Mouse (Mus musculus): ENCODE measurements around the gene Prkd1. TPM values are rescaled to one million over a fixed set of nuclear protein-coding genes. Genes with fewer than 3 reads are reported as not detected.
A peak's percentile ranks its signal among the peaks of the same experiment; 100 is the strongest.

Gene Prkd1
- polyA plus RNA-seq, 1 experiment from 2014 or later: 2.3 TPM

DNA sequence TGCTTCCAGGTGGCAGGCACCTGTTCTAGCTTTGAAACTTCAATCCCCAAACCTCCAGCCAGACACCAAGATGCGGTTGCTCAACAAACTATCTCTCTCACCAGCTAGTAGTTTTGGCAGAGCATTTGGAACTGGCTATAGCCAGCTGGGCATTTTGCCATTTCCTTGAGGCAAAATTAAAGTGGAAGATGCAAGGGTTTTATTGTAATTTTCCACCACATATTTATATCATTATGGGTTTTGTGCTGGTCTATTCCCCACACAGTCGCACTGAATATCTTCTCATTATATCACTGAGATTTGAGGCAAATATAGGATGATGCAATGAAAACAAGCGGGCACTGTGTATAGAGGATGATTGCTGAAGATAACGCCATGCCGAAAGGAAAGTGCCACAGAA is 102.5 kb downstream of the Prkd1 start:
- WGBS: 88% methylated on average over 5 of the region's 5 CpGs
- Histone ChIP-seq H3K9ac (no peak overlapping the region), H3K36me3 (replicated peaks) (no peaks in the 10 kb centered on the region), H3K27ac (no peak overlapping the region), H3K4me2 (no peak overlapping the region), H3K4me3 (no peak overlapping the region), H3K9me3 (no peaks in the 10 kb centered on the region), H3K4me1 (peaks cover 7% of the 10 kb centered on the region; the same call in 1 of the 2 replicates), H3K27me3 (replicated peaks) (no peaks in the 10 kb centered on the region)
- no peak for ATAC-seq (replicated peaks)

DNA sequence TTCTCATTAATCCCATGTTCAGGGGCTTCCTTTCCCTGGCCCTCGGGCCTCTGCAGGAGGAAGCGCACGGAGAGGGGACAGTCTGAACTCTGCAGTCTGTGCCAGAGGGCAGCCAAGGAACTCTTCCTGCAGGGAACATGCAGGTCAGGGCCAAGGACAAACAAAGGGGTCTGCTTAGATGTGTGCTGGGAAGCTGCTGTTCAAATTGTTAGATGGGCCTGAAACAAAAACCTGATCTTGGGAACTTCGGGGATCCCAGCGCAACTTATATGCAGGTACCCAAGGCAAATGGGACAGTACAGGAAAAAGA is 103.3 kb downstream of the Prkd1 start:
- WGBS: 47% methylated on average over 5 of the region's 5 CpGs
- no peaks in the 10 kb centered on the region for H3K36me3 ChIP-seq (replicated peaks)
- H3K4me3 ChIP-seq: no peak overlapping the region
- no peak overlapping the region for H3K9ac ChIP-seq
- H3K27ac ChIP-seq: no peak overlapping the region
- H3K4me1 ChIP-seq: peaks cover 7% of the 10 kb centered on the region; the same call in 1 of the 2 replicates
- ATAC-seq (replicated peaks): 0 out of 2 replicates have a peak, but pooled peaks have one; percentile 43
- H3K4me2 ChIP-seq: no peak overlapping the region
- H3K27me3 ChIP-seq (replicated peaks): no peaks in the 10 kb centered on the region
- H3K9me3 ChIP-seq: no peaks in the 10 kb centered on the region

DNA sequence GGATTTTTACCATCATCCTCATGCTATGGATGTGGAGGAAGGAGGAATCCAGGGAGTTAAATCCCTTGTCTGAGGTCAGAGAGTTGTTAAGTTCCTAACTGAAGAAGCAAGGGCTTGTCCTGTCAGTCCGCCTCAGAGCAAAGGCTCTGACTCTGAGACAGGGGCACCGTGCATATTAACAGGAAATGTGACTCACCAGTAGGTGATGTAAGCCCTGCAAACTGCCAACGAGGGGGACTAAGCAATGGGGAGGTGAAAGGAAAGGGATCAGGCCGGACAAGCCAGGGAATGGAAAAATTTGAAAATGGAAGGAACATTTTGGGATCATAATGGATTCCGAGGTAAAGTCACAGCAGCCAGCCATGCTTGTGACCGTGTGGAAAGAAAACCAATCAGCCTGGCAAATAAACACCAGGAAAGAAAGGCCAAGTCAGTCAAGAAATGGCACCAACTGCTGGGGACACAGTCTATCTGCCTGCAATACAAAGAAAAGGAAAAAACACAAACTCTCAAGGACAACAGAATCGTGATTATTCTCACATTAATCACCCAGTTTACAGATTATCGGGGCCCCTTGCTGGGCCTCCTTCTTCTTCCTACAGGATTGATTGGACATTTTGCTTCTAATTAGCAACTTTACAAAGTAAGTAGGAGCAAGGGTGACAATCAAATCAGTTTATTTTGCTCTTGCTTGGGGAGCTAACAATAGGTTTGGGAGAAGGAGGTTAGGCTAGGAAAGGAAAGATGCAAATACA is 103.9 kb downstream of the Prkd1 start:
- no peaks in the 10 kb centered on the region for H3K27me3 ChIP-seq (replicated peaks)
- H3K9ac ChIP-seq: no peak overlapping the region
- no peak for ATAC-seq (replicated peaks)
- no peak overlapping the region for H3K27ac ChIP-seq
- H3K4me1 ChIP-seq: peaks cover 7% of the 10 kb centered on the region; the same call in 1 of the 2 replicates
- no peak overlapping the region for H3K4me3 ChIP-seq
- WGBS: 42% methylated on average over 8 of the region's 8 CpGs
- H3K9me3 ChIP-seq: no peaks in the 10 kb centered on the region
- H3K36me3 ChIP-seq (replicated peaks): no peaks in the 10 kb centered on the region
- no peak overlapping the region for H3K4me2 ChIP-seq

DNA sequence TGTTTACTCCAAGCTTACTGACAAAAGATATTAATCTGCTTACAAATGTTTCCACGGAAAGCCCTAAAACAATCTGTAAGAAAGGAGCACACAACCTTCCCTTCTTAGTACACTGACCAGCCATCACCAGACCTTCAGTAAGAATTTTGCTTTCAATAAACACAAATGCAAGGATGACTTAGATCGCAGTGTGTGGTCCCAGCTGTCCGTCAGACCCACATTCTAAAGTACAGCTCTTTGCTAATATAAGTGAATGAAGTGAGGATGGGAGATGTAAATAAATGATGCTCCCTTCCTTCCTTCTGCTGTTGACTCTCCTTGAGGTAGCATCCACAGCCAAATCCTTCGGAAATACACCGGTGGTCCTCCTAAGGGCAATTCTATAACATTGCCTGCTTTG is 108.1 kb downstream of the Prkd1 start:
- ATAC-seq (replicated peaks): no peak
- H3K4me1 ChIP-seq: peaks cover 7% of the 10 kb centered on the region; the same call in 1 of the 2 replicates
- 81% methylated on average over 5 of the region's 5 CpGs for WGBS
- H3K27me3 ChIP-seq (replicated peaks): no peaks in the 10 kb centered on the region
- H3K9ac ChIP-seq: no peak overlapping the region
- no peaks in the 10 kb centered on the region for H3K9me3 ChIP-seq
- H3K4me3 ChIP-seq: no peak overlapping the region
- no peak overlapping the region for H3K27ac ChIP-seq
- H3K4me2 ChIP-seq: no peak overlapping the region
- no peaks in the 10 kb centered on the region for H3K36me3 ChIP-seq (replicated peaks)

DNA sequence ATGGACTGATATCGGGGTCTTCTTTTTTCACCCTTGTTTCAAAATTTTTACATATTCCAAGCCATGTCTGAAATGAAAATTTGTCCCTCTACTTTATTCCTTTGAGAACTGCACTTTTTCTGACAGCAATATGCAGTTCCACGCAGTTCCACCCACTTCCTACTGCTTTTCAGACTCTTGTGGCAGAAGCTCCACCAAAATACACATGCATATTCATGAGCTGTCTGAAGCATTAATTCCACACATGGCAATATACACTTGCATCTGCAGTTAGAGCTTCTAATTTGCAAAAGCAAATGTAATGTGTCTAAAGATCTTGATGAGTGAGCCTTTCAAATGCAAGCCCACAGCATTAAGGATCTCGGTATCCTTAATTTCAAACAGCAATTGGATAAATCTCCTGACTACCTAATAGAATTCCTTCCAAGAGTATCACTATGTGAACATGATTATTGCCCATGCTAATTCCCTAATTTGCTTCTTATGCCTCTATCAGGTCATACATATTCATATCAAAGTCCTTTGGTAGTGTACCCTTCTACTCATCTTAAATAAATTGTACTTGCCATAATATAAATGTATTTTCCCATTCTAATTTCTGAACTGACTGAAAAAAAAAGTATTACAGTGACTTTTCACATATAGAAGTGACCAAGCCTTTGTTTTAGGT is 110.5 kb downstream of the Prkd1 start:
- no peak overlapping the region for H3K4me3 ChIP-seq
- no peak overlapping the region for H3K9ac ChIP-seq
- H3K4me2 ChIP-seq: no peak overlapping the region
- peak; percentile 52; the same call in 1 of the 2 replicates for ATAC-seq (replicated peaks)
- 63% methylated on average over 3 of the region's 3 CpGs for WGBS
- no peaks in the 10 kb centered on the region for H3K36me3 ChIP-seq (replicated peaks)
- H3K4me1 ChIP-seq: no peaks in the 10 kb centered on the region
- H3K27ac ChIP-seq: no peak overlapping the region
- no peaks in the 10 kb centered on the region for H3K9me3 ChIP-seq
- no peaks in the 10 kb centered on the region for H3K27me3 ChIP-seq (replicated peaks)

DNA sequence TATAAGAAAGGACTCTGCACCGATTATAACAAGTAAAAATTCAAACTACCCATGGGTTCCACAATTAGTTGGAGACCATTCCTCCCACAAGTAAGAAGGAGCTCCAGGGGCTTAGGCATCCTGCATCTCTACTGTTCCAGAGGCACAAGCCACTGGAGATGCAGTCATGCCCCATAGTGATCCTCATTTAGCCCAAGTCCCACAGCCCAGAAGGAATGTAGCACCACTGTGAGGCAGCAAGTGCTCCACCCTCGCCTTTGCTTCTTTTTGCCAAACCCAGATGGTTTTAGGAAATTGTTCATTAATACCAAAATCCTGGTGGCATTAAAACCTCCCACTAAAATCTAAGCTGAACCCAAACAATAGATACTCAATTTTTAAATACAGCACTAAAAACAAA is 111.1 kb downstream of the Prkd1 start:
- 89% methylated on average over 2 of the region's 2 CpGs for WGBS
- Histone ChIP-seq H3K9ac (no peak overlapping the region), H3K4me1 (no peaks in the 10 kb centered on the region), H3K4me2 (no peak overlapping the region), H3K36me3 (replicated peaks) (no peaks in the 10 kb centered on the region), H3K27me3 (replicated peaks) (no peaks in the 10 kb centered on the region), H3K9me3 (no peaks in the 10 kb centered on the region), H3K4me3 (no peak overlapping the region), H3K27ac (no peak overlapping the region)
- no peak for ATAC-seq (replicated peaks)

DNA sequence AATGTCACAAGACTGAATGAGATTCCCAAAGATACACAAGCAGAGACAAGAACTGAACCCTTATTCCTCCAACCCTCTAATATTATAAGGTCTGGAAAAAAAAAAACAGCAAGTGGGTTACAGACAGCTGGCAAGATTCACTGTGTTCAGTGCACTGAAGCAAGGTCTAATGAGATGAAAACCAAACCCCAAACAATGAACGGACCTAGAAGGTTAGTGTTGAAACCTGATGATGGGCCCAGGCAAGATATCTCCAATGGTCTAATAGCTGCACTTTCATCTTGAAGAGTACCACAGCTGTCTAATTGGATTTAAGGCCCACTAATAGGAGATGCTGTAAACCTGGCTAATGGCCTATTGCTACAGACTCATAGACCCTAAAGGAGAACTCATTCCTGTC is 111.9 kb downstream of the Prkd1 start:
- no peak overlapping the region for H3K9ac ChIP-seq
- no peaks in the 10 kb centered on the region for H3K36me3 ChIP-seq (replicated peaks)
- ATAC-seq (replicated peaks): no peak
- 57% methylated on average over 1 of the region's 1 CpGs for WGBS
- no peak overlapping the region for H3K4me3 ChIP-seq
- H3K4me2 ChIP-seq: no peak overlapping the region
- no peaks in the 10 kb centered on the region for H3K9me3 ChIP-seq
- no peak overlapping the region for H3K27ac ChIP-seq
- H3K4me1 ChIP-seq: no peaks in the 10 kb centered on the region
- H3K27me3 ChIP-seq (replicated peaks): no peaks in the 10 kb centered on the region

DNA sequence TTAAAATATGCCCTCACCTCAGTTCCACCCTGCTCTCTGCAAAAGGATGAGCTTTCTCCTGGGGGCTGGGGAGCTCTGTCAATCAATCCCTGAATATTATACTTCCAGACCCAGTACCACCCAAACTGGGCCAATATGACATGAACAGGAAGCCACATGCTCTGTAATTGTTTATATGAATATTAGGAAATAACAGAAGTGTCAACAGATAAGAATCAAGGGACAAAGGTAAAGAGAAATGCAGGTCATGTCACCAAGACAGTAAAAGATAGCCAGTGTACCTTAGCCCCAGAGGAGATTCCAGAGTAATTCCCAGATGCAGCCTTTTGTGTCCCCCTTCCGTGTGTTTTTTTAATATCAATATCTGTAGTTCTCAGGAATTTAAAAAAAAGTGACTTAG is 120.3 kb downstream of the Prkd1 start:
- H3K9me3 ChIP-seq: no peaks in the 10 kb centered on the region
- H3K4me2 ChIP-seq: no peak overlapping the region
- no peak for ATAC-seq (replicated peaks)
- WGBS: 79% methylated on average over 1 of the region's 1 CpGs
- no peak overlapping the region for H3K9ac ChIP-seq
- no peak overlapping the region for H3K4me3 ChIP-seq
- H3K27me3 ChIP-seq (replicated peaks): no peaks in the 10 kb centered on the region
- H3K36me3 ChIP-seq (replicated peaks): no peaks in the 10 kb centered on the region
- no peak overlapping the region for H3K27ac ChIP-seq
- H3K4me1 ChIP-seq: no peaks in the 10 kb centered on the region

DNA sequence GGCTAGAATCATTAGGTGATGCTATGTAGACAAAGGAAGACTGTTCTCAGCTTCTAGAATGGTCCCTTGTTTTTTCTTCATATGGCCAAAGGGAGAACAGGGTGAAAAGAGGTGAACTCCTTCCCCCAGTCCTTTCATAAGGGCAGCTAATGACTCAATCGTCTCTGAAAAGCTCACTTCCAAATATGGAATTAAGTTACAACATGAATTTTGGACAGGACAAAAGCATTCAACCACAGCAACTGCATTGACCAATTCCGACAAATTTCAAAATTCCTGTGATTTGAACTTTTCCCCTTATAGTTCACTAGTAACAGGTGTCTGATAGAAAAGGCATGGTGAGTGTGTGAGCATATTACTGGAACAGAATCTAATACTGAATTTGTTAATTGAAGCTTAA is 124.8 kb downstream of the Prkd1 start:
- Histone ChIP-seq H3K4me2 (no peak overlapping the region), H3K36me3 (replicated peaks) (no peaks in the 10 kb centered on the region), H3K27ac (no peak overlapping the region), H3K4me3 (no peak overlapping the region), H3K27me3 (replicated peaks) (no peaks in the 10 kb centered on the region), H3K4me1 (no peaks in the 10 kb centered on the region), H3K9me3 (no peaks in the 10 kb centered on the region), H3K9ac (no peak overlapping the region)
- ATAC-seq (replicated peaks): no peak
- 86% methylated on average over 2 of the region's 2 CpGs for WGBS

DNA sequence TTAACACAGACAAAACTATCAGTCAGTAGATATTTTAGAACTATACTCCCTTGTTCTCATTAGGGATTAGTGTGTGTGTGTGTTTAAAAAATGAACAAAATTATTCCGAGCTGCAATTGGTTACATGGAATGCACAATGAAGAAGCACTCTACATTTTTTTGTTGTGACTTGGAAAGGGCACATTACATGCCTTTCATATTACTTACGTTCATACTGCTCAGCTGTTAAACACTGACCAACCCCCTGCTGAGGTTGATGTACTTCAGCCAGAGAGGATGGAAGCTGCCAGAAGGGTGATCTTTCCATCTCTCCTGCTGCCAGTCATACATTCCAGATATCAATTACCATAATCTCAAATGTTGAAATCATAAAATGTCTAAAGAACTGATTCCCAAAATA is 134.4 kb downstream of the Prkd1 start:
- H3K27me3 ChIP-seq (replicated peaks): no peaks in the 10 kb centered on the region
- no peak overlapping the region for H3K27ac ChIP-seq
- no peaks in the 10 kb centered on the region for H3K36me3 ChIP-seq (replicated peaks)
- H3K9me3 ChIP-seq: no peaks in the 10 kb centered on the region
- ATAC-seq (replicated peaks): no peak
- H3K9ac ChIP-seq: no peak overlapping the region
- no peaks in the 10 kb centered on the region for H3K4me1 ChIP-seq
- 79% methylated on average over 2 of the region's 2 CpGs for WGBS
- H3K4me2 ChIP-seq: no peak overlapping the region
- H3K4me3 ChIP-seq: no peak overlapping the region

DNA sequence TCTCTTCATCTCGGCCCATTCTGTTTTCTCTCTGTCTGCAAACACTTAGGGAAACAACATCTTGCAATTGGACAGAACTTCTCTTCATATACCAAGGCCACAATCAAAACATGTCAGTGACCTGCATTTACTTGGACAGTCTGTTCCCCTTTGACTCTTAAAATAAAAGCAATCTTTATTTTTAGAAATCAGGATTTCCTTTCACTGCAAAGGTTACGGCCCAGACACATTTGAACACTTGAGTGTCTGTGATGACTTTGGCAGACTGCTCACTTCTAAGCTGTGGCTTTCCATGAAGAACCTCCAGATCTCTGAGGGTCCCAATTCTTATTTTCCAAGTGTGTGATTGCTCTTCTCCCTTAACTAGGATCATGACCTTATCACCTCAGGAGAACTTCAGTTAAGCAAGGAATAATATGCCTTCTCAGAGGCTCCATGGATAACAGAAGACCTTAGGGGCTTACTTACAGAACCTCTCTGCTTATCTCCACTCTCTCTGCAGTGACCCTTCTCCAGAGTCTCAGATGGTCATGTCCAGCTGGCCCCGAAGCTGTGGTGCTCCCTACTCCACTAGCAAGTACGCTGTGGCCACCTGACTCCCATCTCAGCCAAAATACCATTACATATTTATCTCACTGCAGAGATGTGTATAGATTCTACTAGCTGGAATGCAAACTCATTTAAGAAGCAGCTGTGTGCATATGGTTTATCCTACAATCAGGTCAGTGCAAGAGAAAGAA is 137.2 kb downstream of the Prkd1 start:
- ATAC-seq (replicated peaks): no peak
- H3K27me3 ChIP-seq (replicated peaks): no peaks in the 10 kb centered on the region

DNA sequence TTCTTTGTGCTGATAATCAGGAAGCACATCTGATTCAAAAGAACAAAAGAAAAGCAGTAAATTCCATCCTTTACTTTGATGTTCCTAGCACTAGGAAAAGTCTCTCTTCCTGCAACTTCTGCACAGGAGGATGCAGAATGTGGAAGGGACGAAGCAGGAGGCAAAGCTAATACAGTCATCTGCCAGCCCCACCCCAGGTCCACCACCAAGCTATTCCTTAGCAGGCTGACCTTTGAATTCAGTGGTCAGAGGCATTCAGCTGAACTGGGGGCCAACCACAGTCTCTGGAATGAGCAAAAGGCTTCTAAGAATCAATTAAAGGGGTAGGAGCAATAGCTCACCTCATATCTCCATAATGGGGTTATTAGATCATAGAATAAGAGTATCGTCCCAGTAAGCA is 140.1 kb downstream of the Prkd1 start:
- Histone ChIP-seq H3K36me3 (replicated peaks) (no peaks in the 10 kb centered on the region), H3K4me1 (no peaks in the 10 kb centered on the region), H3K9me3 (no peaks in the 10 kb centered on the region), H3K4me3 (no peak overlapping the region), H3K27ac (no peak overlapping the region), H3K4me2 (no peak overlapping the region), H3K27me3 (replicated peaks) (no peaks in the 10 kb centered on the region), H3K9ac (no peak overlapping the region)
- 61% methylated on average over 2 of the region's 2 CpGs for whole genome bisulfite sequencing
- no peak for ATAC-seq (replicated peaks)

More for the DNA sequence above, 137.2 kb downstream of the Prkd1 start:
- no peak overlapping the region for H3K27ac ChIP-seq
- WGBS: 88% methylated on average over 4 of the region's 4 CpGs
- no peaks in the 10 kb centered on the region for H3K4me1 ChIP-seq
- H3K36me3 ChIP-seq (replicated peaks): no peaks in the 10 kb centered on the region
- H3K4me3 ChIP-seq: no peak overlapping the region
- H3K4me2 ChIP-seq: no peak overlapping the region
- no peaks in the 10 kb centered on the region for H3K9me3 ChIP-seq
- no peak overlapping the region for H3K9ac ChIP-seq
